Mouse (Mus musculus): ENCODE results near the gene Zbtb26. TPM values are rescaled to one million over a fixed set of nuclear protein-coding genes. Genes with fewer than 3 reads are reported as not detected.

The Zbtb26 gene
- polyA plus RNA-seq, 1 experiment: 0.98 TPM

DNA sequence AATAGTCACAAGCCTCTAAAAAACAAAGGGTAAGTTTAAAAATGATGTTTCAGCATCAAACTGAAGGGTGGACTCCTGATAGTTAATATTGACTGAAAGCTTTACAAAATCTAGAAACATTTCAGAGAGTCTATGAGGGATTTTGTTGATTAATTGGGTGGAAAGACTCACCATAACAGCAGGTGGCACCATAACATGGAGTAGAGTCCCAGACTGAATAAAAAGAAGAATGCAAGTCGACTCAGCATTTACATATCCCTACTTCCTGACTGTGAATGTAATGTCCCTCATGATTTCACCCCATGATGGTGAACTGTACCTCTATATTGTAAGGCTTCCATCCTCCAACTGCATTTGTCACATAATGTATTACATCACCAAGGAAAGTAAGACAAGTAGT lies 47.4 kb downstream of the Zbtb26 start:
- TF ChIP-seq MYOD1 (IDR thresholded peaks at IDR 0.05; ENCODE audit: control insufficient read depth, insufficient read length, low read depth) (no peak), CTCF (IDR thresholded peaks at IDR 0.05; ENCODE audit: control insufficient read depth, insufficient read depth, insufficient read length) (no peak), FOSL1 (IDR thresholded peaks at IDR 0.05; ENCODE audit: insufficient read depth, low read length, poor library complexity, severe bottlenecking) (no peak), MYOG (IDR thresholded peaks at IDR 0.05; ENCODE audit: control insufficient read depth, extremely low read depth, insufficient read length) (no peak)
- no peaks in the 10 kb centered on the region for H3K79me3 ChIP-seq (ENCODE audit: low read depth)
- H3K79me2 ChIP-seq (ENCODE audit: control insufficient read depth, insufficient read depth): no peaks in the 10 kb centered on the region
- no peaks in the 10 kb centered on the region for H3K27me3 ChIP-seq (ENCODE audit: control insufficient read depth, insufficient read depth, insufficient read length)
- H3K4me3 ChIP-seq (ENCODE audit: insufficient read depth, poor library complexity, severe bottlenecking): no peak overlapping the region
- H3K36me3 ChIP-seq (ENCODE audit: control insufficient read depth, insufficient read depth): peaks cover 58% of the 10 kb centered on the region
- no peak overlapping the region for H3ac ChIP-seq (ENCODE audit: control insufficient read depth, insufficient read length, low read depth)

DNA sequence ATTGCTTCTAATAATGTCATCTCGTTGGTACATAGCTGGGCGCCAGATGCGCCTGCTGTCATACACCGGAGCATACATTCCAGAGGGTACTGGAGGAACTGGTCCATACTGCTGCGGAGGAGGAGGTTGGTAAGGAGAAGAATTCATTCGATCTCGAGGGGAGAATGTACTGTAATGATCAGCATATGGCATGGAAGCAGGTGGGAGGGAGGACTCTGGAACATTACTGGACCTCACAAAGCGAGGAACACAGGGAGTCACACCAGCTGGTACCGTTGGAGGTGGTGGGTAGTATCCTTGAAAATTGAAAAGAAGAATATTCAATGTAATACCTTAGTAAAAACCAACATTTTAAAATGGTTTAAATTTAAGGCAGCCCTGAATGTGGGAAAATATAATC lies 60.0 kb downstream of the Zbtb26 start:
- Histone ChIP-seq H3ac (ENCODE audit: control insufficient read depth, insufficient read length, low read depth) (no peak overlapping the region), H3K36me3 (ENCODE audit: control insufficient read depth, insufficient read depth) (peaks cover 72% of the 10 kb centered on the region), H3K27me3 (ENCODE audit: control insufficient read depth, insufficient read depth, insufficient read length) (no peaks in the 10 kb centered on the region), H3K79me3 (ENCODE audit: low read depth) (no peaks in the 10 kb centered on the region), H3K4me3 (ENCODE audit: insufficient read depth, poor library complexity, severe bottlenecking) (no peak overlapping the region), H3K79me2 (ENCODE audit: control insufficient read depth, insufficient read depth) (no peaks in the 10 kb centered on the region)
- TF ChIP-seq CTCF (IDR thresholded peaks at IDR 0.05; ENCODE audit: control insufficient read depth, insufficient read depth, insufficient read length) (no peak), USF1 (IDR thresholded peaks at IDR 0.05; ENCODE audit: low read depth) (no peak), CEBPB (IDR thresholded peaks at IDR 0.05; ENCODE audit: low read depth) (no peak), MYOD1 (IDR thresholded peaks at IDR 0.05; ENCODE audit: control insufficient read depth, insufficient read length, low read depth) (no peak), FOSL1 (IDR thresholded peaks at IDR 0.05; ENCODE audit: insufficient read depth, low read length, poor library complexity, severe bottlenecking) (no peak), MYOG (IDR thresholded peaks at IDR 0.05; ENCODE audit: control insufficient read depth, extremely low read depth, insufficient read length) (no peak), MAX (IDR thresholded peaks at IDR 0.05) (no peak)

Other genes starting within 250 kb of the Zbtb26 start
- gene Olfr366, start 231.6 kb downstream of the Zbtb26 start, polyA plus RNA-seq (2012; fragmentation: generic; extraction: Trizol): not detected
- gene Olfr368, start 116.6 kb downstream of the Zbtb26 start, polyA plus RNA-seq (2012; fragmentation: generic; extraction: Trizol): not detected
- 9.2 TPM for gene Pdcl, start 83.8 kb downstream of the Zbtb26 start, polyA plus RNA-seq (2012; fragmentation: generic; extraction: Trizol)
- 4.2 TPM for gene Rc3h2, start 20.2 kb downstream of the Zbtb26 start, polyA plus RNA-seq (2012; fragmentation: generic; extraction: Trizol)
- gene Zbtb6, start within 50 bp of the Zbtb26 start, polyA plus RNA-seq (2012; fragmentation: generic; extraction: Trizol): 2.5 TPM
- 9.5 TPM for gene Rabgap1, start 144 bp upstream of the Zbtb26 start, polyA plus RNA-seq (2012; fragmentation: generic; extraction: Trizol)
- gene Gpr21, start 73.2 kb upstream of the Zbtb26 start, polyA plus RNA-seq (2012; fragmentation: generic; extraction: Trizol): 0.02 TPM

Data from C2C12 (cell line).